Mouse (Mus musculus) layer of hippocampus, adult 8-10 months (tissue): Measurements from ENCODE around the gene Pole2. TPM values are rescaled to one million over a fixed set of nuclear protein-coding genes. Genes with fewer than 3 reads are reported as not detected.

Source experiments
- DNase-seq, 2 experiments: peaks; one replicate each; pipeline ENCODE4 v3.0.0; 2022; ENCODE audit warnings: low spot score in 2 of 2
- total RNA-seq, 4 experiments: library from RNA; stranded (reverse); gene quantifications; 2 replicates each; pipeline ENCODE4 v1.2.4; 2022

Pole2 gene
- total RNA-seq, result 1 to 10 TPM in 1 of 4 experiments, under 1 TPM in 3; 0.71 to 1.0 (median 0.80) TPM

DNA sequence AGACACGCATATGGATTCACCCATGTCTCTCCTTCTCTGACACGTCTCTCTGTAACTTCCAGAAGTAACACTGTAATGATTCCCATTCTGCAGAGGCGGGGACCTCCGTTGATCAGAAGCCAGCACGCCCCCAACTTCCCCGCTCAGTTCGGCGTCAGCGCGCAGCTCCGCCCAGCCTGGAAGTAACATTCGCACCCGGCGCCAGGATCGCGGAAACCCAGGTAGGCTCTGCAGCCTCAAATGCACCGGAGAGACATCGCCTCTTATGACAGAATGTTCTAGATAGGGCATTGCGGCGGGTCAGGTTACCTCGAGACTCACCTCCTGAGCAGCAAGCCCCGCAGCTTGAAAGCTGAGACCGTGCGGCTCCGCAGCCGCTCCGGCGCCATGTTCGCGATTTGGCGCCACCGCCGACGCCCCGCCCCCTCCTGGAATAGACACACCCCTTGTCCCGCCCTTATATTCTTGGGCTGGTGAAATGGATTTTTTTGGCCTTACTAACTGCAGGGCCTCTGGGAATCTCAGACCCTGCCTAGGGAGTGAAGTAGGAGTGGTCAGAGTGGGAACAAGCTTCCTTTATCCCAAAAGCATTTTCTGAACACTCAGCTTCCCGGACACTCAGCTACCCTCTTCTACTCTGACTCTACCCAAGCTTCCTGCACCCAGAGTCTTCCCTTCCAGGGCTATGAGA is at the start of gene Pole2:
Gene Pole2 (minus strand): TSS at position 420 of the 691 bp plus-strand sequence.
- peak; percentile 51 to 78 for DNase-seq

DNA sequence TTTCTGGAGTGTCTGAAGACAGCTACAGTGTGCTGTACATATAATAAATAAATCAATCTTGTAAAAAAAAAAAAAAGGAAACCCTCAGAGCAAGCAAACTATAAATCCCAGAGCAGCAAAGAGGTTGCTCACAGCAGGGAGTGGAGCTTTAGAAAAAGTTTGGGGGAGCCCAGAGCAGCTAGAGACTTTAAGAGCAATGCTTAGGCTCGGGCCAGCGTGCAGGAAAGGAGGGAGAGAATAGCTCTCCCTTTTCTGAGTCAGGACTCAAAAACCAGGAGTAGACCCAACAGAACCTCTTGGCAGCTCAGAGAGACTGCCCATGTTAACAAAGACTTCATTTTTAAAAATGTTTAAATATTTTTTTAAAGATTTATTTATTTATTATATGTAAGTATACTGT is 41.0 kb upstream of the Pole2 start:
- DNase-seq, result no peak

DNA sequence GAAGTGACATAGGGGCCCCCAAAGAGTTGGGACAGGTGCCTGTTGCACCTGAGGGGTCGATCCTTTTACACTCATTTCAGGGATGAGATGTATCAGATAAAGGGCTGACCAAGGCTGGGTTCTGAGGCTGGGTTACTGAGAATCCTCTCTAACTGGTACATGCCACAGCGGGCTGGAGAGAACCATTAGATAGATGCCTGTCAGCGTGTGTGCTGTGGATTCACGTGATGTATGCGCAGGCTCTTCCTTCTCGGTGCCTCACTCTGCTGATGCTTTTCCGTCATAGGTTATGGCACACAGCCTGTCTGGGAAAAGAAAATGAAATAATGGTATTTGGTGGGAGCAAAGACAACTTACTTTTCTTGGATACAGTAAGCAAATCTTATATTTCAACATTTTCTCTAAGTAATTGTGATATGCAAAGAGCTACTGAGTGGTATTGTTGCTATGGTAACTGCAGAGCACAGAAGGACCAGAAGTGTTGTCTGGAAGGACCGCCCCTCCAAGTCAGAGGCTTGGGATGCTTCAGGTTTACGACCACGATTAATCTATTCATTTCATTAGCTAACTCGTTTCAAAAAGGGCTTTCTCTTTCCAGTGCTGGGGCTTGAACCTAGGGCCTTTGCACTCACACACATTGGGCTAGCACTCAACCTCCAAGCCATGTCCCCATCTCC is 40.1 kb upstream of the Pole2 start:
- peak in 1 of 2 experiments; percentile 4 for DNase-seq

DNA sequence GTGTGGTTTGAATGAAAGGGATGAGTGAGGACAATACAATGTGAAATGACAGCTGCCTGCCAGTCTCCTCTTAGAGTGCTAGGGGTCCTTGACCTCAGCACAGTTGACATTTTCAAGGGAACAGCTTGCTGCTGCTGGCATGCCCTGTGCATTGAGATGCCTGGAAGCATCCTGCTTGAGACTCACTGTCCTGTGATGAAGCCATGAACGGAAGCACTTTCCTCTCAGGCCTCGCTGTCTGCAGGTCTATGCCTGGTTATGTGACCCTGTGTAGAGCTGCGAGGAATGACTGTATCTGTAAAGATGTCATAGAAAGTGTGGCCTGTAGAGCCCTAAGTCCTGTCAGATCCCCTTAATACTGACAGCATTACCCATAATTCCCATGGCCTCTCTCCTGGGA is 37.0 kb upstream of the Pole2 start:
- DNase-seq, result no peak

DNA sequence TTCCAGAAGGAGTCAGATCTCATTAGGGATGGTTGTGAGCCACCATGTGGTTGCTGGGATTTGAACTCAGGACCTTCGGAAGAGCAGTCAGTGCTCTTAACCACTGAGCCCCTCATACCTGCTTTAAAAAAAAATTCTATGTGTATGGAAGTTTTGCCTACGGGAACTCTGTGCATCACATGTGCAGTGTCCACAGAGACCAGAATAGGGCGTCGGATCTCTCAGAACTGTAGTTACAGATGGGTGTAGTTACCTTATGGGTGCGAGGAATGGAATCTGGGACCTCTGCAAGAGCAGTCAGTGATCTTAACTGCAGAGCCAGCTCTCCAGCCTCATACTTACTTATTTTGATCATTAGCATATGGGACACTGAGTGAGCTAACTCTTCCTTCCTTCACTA is 34.3 kb upstream of the Pole2 start:
- DNase-seq, result no peak

DNA sequence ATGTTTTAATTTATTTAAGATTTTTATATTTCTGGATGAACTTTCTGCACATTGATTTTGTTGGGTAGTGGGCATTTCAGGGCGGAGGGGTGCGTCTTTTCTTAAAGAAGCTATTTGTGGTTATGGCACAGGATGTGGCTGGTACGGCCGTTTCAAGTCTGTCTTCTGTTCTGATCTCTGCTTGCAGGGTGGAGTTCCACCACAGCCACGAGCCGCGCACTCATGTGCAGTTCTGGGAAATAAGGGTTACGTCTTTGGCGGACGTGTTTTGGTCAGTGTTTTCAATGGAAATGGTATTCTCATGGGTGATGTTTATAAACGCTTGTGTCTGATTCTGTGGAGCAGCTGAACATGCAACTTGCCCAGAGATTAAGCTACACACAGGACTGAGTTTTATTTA is 29.8 kb upstream of the Pole2 start:
- no peak for DNase-seq

DNA sequence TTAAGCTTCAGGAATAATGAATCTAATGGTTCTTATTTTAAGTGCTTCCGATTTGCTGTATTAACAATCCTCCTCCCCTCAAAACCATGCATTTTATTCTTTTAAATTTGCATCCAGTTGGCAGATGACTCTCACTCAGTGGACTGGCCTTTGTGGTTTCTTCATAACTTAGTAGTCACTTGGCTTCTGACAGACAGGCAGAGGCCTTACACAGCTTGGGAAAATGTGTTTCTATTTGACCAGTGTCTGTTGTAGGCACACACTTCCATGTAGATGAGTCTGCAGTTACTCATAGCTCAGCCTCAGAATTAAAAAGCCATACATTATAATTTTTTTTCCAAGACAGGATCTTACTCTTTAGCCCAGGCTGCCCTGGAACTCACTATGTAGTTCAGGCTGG is 25.8 kb upstream of the Pole2 start:
- DNase-seq, result no peak

DNA sequence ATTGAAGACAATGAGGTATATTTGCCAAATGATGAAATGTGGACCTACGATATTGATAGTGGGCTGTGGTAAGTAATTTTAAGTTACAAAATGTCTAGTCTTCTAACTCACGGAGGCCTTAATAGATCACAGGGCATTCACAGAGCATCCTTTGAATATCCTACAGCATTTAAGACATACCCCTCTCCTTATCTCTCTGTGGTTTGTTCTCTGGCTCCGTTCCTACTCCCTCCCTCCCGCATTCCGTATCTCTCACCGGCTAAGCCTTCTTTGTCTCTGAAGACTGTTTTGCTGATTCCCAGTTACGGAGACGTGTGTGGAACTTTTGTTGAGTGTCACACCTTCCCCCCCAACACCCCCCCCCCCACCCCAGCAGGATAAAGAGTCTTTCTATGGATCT is 22.8 kb upstream of the Pole2 start:
- no peak for DNase-seq

DNA sequence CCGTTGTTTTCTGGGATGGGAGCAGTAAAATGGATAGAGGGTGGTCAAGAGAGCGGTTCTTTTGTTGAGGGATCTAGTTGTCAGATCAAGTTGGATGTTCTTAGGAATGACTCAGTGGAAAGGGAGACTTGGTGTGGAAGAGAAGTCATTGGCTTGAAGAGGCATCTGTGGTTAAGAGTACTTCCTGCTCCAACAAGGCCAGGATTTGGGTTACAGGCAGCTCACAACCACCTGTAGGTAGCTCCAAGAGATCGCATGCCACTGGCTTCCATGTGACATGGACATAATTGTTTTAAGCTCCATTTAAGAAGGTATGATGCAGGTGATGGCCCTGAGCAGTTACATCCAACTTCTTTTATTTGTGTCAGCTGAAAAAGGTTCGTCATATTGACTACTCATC is 21.8 kb upstream of the Pole2 start:
- DNase-seq, result no peak

DNA sequence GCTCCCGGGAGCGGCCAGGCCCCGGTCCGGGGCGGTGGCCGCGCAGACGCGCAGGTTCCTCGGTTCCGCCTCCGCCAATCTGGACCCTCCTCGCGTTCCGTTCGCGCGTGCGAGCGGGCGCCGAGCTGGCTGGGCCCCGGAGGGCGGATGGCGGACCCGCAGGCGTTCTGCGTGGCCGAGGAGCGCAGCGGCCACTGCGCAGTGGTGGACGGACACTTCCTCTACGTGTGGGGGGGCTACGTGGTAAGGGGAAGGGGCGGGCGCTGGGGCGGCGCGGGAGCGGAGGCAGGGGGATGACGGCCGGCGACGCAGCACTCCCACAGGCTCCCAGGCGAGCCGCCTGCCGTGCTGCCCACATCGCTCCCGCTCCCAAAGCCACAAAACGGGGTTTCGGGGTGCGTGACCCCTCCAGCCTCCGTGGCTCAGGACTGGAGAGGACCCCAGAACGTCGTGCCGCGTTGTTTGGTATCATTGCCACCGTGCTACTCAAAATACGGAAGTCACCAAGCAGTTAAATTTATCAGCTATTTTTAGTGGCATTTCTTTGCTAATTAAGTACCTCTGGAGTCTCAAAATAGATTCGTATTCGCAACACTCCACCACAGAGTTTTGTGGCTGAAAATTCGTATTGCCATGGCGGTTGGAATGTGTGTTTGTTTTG is 13.9 kb upstream of the Pole2 start:
- peak; percentile 46 to 66 for DNase-seq

DNA sequence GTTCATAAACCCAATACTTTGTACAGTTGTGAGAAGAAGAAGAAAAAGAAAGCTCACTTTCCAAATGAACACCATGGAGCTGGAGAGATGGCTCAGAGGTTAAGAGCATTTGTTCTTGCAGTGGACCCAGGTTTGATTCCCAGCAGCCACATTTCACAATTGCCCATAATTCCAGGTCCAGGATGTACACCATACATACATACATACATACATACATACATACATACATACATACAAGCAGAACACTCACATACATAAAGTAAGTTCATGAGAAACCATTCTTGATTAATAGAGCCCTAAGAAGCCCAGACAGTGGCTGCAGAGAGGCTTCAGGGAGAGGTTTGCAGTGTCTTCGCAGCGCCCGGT is 13.4 kb upstream of the Pole2 start:
- no peak for DNase-seq

DNA sequence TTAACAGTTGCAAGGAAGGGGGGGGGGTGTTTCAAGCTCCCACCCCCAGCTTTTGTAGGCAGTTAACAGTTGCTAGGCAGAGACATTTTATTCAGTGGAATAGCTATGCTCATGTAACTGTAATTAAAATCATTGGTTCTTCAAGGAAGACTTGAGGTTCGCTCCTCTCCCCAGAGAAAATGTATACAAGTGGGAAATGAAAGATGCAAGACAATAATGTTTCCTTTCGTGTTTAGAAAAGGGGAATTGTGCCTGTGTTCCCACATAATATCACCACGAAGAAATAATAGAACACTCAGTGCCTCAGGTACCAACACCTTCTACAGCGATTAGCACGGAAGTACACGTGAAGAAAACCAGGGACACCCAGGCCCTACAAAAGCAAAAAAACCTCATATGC is 12.9 kb upstream of the Pole2 start, which contains the start of gene Klhdc1:
Gene Klhdc1 (plus strand): TSS at position 301 of the 400 bp plus-strand sequence.
- DNase-seq, result no peak

DNA sequence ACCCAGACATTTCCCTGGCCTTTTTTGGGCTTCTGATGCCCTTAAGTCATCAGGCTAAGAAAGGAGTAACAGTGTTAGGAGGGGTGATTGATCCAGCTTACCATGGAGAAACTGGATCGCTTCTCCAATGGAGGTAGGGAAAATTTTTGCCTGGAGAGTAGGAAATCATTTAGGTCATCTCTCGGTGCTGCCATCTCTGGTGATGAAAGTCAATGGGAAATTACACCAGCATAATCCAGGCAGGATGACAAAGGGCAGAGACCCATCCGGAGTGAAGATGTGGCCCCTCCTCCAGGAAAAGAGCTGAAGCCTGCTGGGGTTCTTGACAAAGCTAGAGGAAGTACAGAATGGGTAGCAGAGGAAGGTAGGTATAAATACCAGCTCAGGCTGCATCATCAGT is 10.3 kb upstream of the Pole2 start:
- no peak for DNase-seq

DNA sequence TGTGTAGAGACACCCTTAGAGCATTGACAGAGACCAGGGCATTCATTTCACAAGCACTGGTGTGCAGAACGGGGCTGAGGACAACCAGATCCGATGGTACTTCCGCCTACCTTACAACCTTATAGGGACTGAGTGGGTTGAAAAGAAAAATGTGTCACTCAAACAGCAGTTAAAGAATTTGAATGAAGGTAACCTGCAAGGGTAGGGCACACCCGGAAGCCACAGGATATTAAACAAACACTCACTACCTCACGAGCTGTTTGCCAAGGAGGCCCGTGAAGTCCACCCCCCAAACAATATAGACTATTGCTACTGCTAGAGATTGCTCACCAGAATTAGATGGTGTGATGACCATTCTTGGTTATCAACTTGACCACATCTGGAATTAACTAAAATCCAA is 7.8 kb upstream of the Pole2 start:
- DNase-seq, result no peak

DNA sequence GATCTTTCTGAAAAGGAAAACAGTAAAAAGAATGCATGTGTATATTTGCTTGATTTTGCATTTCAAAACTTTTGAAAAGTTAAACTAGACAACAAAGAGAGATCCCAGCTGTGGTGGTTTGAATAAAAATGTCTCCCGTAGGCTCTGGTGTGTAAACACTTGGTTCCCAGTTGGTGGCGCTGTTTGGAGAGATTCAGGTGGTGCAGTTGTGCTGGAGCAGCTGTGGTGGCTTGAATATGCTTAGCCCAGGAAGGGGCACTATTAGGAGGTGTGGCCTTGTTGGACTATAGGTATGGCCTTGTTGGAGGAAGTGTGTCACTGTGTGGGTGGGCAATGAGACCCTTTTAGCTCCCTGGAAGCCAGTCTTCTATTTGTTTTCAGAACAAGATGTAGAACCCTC is 1.3 kb upstream of the Pole2 start:
- no peak for DNase-seq

DNA sequence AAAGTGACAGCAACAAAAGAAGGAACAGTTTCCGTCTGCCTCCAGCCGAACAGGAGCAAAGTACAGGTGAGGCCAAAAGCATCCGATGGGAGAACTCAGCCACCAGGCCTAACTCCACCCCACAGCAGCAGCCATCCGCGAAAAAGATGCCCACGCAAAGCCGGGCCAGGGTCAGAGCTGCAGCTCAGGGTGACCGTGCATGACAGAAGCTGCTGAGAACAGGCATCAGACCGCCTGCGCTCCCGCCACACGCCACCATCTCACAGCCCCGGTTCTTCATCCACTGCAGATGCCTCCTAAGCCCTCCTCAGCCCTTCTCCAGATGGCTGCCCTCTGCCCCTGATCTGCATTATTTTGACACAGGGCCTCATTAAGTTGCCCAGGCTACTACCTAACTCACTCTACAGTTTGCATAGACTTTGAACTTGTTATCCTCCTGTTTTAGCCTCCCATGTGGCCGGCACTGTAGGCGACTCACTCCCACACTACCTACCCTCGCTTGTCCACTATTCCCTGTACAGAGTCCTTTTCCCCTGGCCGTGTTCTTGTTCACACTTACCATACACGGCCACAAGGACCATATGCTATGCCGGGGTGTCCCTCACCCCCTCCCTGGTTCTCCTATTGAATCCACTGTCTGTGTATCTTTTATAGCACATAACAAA is 7.2 kb downstream of the Pole2 start:
- DNase-seq, result no peak

DNA sequence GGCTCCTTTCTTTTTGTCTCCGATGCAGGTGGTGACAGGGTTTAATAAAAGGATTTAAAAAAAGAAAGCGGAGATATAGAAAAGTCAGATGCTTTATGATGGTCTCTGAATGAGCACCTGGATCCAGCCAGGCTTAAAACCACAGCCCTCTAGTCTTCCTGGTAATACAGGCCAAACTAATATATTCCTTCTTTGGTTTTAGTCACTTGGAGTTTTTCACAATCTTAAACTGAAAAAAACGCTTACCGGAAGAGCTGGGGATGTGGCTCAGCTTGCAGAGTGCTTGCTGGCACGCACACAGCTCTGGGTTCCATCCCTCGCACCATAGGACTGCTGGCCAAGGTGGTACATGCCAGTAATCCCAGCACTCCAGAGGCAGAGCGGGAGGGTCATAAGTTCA is 11.4 kb downstream of the Pole2 start:
- no peak for DNase-seq

DNA sequence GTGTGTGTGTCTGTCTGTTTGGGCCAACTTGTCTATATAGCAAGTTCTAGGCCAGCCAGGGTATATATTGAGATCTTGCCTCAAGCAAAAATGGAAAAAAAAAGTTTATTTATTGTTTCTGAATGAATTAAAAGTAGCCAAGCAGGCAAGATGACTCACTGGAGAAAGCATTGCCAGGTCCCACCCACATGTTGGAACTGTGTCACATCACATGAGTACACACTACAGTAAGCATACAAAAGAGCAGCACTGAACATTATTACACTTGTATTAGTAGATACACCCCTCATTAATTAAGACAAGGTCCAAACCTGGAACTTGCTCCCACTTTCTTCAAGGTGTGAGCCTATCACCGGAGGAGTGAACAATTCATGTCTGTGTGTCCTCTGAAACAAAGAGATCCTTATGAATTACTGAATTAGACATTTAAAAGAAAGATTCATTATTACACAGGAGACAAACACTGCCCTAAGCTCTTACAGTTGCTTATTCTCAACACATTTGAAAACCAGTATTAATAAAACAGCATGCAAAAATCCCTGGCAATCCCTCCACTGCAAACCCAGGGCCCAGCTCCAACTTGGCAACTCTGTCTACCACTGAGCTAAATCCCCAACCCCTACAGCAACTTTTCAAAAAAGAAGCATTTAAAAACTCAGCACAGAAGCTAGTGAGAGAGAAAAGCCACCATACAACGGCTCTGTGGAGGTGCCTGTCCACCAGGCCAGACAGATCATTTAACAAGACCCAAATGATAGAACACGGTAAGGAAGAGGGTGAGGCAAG is 12.8 kb downstream of the Pole2 start:
- peak; percentile 65 to 77 for DNase-seq

DNA sequence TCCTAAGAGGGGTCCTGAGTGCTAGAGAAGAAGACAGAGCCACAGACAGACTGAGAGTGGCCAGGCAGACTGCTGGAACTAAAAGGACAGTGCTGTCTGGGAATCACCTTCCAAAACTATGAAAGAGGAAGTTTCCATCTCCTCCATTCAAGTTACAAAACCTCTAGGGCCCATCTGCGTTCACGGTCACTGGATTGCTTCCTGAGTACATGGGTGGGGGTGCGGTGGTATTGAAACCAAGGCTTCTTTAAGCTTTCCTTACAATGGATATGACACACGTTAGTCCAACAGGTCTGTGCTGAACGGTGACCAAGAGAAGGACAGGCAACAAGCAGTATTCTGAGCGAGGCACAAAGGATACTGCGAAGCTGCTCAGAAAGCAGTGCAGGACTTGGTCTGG is 13.6 kb downstream of the Pole2 start:
- DNase-seq, result no peak

DNA sequence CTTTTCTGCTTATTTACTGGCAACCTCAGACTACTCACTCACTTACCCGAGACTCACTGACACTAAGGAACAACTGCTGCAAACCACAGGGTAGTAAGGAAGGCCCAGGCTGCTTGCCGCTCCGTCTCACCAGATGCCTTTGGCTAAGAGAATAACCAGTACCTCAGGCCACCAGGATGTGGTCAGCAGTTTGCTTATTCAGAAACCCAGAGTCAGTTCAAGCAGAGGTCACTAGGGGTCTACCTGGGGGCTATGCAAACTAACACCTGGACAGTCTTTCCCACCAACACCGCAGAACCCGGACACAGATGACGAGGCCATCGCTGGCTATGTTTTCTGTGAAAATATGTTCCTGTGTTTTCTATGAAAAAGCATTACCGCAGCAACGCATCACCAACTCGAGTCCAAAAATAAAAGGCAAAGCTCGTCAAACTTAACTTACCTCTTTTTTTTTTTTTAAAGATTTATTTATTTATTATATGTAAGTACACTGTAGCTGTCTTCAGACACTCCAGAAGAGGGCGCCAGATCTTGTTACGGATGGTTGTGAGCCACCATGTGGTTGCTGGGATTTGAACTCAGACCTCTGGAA is 14.7 kb downstream of the Pole2 start:
- no peak for DNase-seq

DNA sequence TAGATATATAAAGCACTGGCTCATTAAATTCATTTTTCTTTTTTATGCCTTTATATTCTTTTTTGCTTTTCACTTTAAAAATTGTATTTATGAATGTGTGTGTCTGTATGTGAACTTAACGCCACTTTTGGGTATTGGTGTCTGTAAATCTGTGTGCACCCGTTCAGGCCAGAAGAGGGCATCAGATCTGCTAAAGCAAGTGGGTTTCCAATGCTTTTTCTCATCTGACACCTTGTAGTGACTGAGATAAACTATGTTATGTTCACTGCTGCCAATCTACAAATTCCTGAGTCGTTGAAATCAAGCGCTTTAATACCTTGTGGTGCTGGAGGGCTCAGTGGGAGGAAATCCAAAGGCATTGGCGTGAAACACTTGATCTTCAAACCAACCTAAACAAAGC is 16.9 kb downstream of the Pole2 start:
- DNase-seq, result no peak
